Mouse (Mus musculus) heart, postnatal 36 days (tissue): ENCODE results near the gene Rnf222. TPM values are rescaled to one million over a fixed set of nuclear protein-coding genes. Genes with fewer than 3 reads are reported as not detected.

Experiments
- total RNA-seq, 2 experiments: library from RNA; stranded (reverse); gene quantifications; 2 replicates each; pipeline ENCODE4 v1.2.3; 2021

Gene Rnf222
- total RNA-seq, 2 experiments from 2014 or later, result not detected

Other genes starting within 250 kb of the Rnf222 start
- 10 to 100 TPM; 23.0 to 26.4 TPM for gene Myh10, start 197.0 kb upstream of the Rnf222 start, total RNA-seq
- gene Ndel1, start 16.7 kb upstream of the Rnf222 start, total RNA-seq, result 10 to 100 TPM; 60.9 to 71.3 TPM
- 100 to 1,000 TPM; 655 to 678 TPM for gene Rpl26, start 13.0 kb downstream of the Rnf222 start, total RNA-seq
- not detected for gene Odf4, start 38.5 kb downstream of the Rnf222 start, total RNA-seq
- 10 to 100 TPM; 25.6 to 32.5 TPM for gene Arhgef15, start 68.9 kb downstream of the Rnf222 start, total RNA-seq
- gene Slc25a35, start 79.6 kb downstream of the Rnf222 start, total RNA-seq, result 1 to 10 TPM; 5.0 to 5.8 TPM
- 10 to 100 TPM; 78.9 to 97.0 TPM for gene Rangrf, start 86.6 kb downstream of the Rnf222 start, total RNA-seq
- 1 to 10 TPM; 5.8 to 8.3 TPM for gene Pfas, start 119.9 kb downstream of the Rnf222 start, total RNA-seq
- 10 to 100 TPM; 12.5 to 14.3 TPM for gene Ctc1, start 127.4 kb downstream of the Rnf222 start, total RNA-seq
- gene Aurkb, start 157.1 kb downstream of the Rnf222 start, total RNA-seq, result 1 to 10 TPM in 1 of 2 experiments, under 1 TPM in 1; 0.72 to 1.2 TPM
- gene Borcs6, start 171.2 kb downstream of the Rnf222 start, total RNA-seq, result 10 to 100 TPM; 16.0 to 17.1 TPM
- 1 to 10 TPM; 4.2 to 6.1 TPM for gene Tmem107, start 182.3 kb downstream of the Rnf222 start, total RNA-seq
- 10 to 100 TPM; 50.5 to 72.7 TPM for gene Vamp2, start 199.9 kb downstream of the Rnf222 start, total RNA-seq
- 10 to 100 TPM; 34.2 to 82.1 TPM for gene Per1, start 206.7 kb downstream of the Rnf222 start, total RNA-seq
- not detected for gene Hes7, start 231.9 kb downstream of the Rnf222 start, total RNA-seq
- under 1 TPM in 1 of 2 experiments, not detected in 1; 0.22 TPM for gene 9130213A22Rik, start 234.0 kb downstream of the Rnf222 start, total RNA-seq
- gene Aloxe3, start 237.3 kb downstream of the Rnf222 start, total RNA-seq, result not detected